Mouse (Mus musculus) midbrain, embryonic 10.5 days (tissue): Measurements from ENCODE around the gene Lamc2. TPM values are rescaled to one million over a fixed set of nuclear protein-coding genes. Genes with fewer than 3 reads are reported as not detected.

Source experiments
- DNase-seq: peaks from one replicate; pipeline ENCODE4 v3.0.0-alpha.2; 2017; ENCODE audit warnings: low spot score
- H3K27ac ChIP-seq: fragments of 300-500 bp; sonication (generic); replicated peaks from 2 replicates; pipeline ENCODE4 v1.5.1; 2016; ENCODE audit warnings: mild to moderate bottlenecking
- H3K27me3 ChIP-seq: fragments of 300-500 bp; sonication (generic); 2 replicates; pipeline ENCODE4 v1.6.1; 2016; ENCODE audit warnings: low read depth, mild to moderate bottlenecking; ENCODE audit not compliant: poor library complexity, severe bottlenecking
- H3K36me3 ChIP-seq: fragments of 300-500 bp; sonication (generic); 2 replicates; pipeline ENCODE4 v1.6.1; 2016; ENCODE audit warnings: mild to moderate bottlenecking, moderate library complexity
- H3K4me1 ChIP-seq: fragments of 300-500 bp; sonication (generic); 2 replicates; pipeline ENCODE4 v1.6.1; 2016
- H3K4me3 ChIP-seq: fragments of 300-500 bp; sonication (generic); 2 replicates; pipeline ENCODE4 v1.5.1; 2016; ENCODE audit warnings: mild to moderate bottlenecking, moderate library complexity
- H3K9me3 ChIP-seq: fragments of 300-500 bp; sonication (generic); replicated peaks from 2 replicates; pipeline ENCODE4 v1.6.1; 2016; ENCODE audit warnings: mild to moderate bottlenecking
- WGBS: fragments of 180-500 bp; shearing (Covaris S2); methylation state at CpG from one replicate; pipeline ENCODE4 v1.1.7; 2016; 5-methylcytosine and 5-hydroxymethylcytosine counted together
- polyA plus RNA-seq: library from polyadenylated mRNA; unstranded; fragments of >200 nt; fragmentation: Nextera tagmentation; extraction: Ambion mirVana; gene quantifications from 2 replicates; pipeline ENCODE4 v1.2.1, GENCODE M21; 2016

Gene Lamc2
- polyA plus RNA-seq, 1 experiment from 2014 or later: 1.1 TPM

DNA sequence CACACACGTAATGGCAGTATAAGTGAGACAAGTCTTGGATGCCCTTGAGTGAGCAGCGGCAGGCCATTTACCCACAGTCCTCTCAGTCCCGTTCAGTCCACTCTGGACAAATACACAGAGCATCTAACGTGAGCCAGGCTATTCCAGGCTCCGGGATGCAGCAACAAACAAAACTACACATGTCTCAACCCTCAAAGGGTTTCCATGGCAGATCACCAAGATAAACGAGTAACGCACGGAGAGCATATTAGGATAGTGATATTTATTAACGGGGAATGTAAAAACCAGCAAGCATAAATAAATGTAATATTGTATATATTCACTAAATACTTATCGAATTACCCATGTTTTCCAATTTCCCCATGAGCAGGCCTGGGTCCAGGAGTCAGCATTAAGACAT lies 15.2 kb downstream of the Lamc2 start:
- DNase-seq: no peak
- 89% methylated on average over 10 of the region's 10 CpGs for WGBS
- Histone ChIP-seq H3K36me3 (no peaks in the 10 kb centered on the region), H3K4me1 (peaks cover 11% of the 10 kb centered on the region), H3K27me3 (no peaks in the 10 kb centered on the region), H3K27ac (no peak overlapping the region), H3K9me3 (no peaks in the 10 kb centered on the region), H3K4me3 (no peak overlapping the region)

DNA sequence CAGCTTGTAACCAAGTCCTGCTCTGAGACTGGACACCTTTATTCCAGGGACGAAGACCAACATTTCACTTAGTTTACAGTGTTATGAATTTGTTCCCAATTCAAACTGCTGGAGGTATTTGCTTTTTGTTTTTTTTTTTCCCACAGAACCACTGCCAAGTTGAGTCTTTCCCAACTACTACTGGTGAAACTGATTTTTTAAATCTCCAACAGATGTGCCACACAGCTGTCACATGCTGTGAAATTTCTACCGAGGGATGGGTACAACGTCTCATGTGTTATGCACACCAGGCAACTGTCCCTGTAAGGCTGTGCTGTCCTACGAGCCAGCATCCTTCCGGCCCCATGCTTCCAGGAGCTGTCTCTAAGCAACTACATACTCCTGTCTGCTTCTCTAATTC lies 18.0 kb downstream of the Lamc2 start:
- no peak overlapping the region for H3K4me3 ChIP-seq
- no peaks in the 10 kb centered on the region for H3K27me3 ChIP-seq
- no peaks in the 10 kb centered on the region for H3K36me3 ChIP-seq
- H3K9me3 ChIP-seq: no peaks in the 10 kb centered on the region
- 85% methylated on average over 5 of the region's 5 CpGs for WGBS
- no peak for DNase-seq
- no peak overlapping the region for H3K27ac ChIP-seq
- peaks cover 11% of the 10 kb centered on the region for H3K4me1 ChIP-seq

DNA sequence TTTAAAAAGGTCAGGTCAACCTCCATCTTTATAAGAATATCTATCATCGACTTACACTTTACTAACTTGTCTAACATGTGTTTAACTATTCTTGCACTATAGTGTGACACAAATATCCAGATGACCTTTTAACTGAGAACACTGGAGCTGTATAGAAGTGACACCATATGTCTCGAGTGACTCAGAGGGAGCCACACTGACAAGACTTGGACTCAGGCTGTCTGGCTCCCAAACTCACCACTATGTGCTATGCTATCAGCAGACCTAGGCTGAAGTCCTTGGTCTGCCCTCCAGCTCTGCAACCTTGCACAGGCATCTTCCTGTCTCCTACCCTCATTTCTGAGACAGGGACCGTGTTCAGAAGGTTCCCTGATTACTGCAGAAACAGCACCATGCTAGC lies 22.4 kb downstream of the Lamc2 start:
- DNase-seq: no peak
- WGBS: 79% methylated on average over 3 of the region's 3 CpGs
- Histone ChIP-seq H3K4me3 (no peak overlapping the region), H3K27ac (no peak overlapping the region), H3K27me3 (no peaks in the 10 kb centered on the region), H3K4me1 (no peaks in the 10 kb centered on the region), H3K9me3 (no peaks in the 10 kb centered on the region), H3K36me3 (no peaks in the 10 kb centered on the region)

DNA sequence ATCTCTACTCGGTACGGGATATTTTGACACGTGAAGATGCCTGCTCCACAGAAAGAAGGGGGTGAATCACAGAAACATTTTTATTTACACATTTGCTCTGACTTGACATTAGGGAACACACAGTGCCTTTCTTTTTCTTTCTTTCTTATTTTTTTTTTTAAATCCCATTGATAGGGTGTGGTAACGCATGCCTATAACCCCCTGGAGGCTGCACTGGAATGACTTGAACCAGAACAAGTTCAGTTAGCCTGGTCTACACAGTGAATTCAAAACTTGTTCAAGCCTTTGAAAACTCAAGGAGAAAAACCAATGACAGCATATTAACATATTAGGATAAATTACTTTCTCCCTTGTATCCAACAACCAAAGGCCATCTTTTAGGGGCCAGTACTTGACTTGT lies 27.1 kb downstream of the Lamc2 start:
- WGBS: 97% methylated on average over 4 of the region's 4 CpGs

DNA sequence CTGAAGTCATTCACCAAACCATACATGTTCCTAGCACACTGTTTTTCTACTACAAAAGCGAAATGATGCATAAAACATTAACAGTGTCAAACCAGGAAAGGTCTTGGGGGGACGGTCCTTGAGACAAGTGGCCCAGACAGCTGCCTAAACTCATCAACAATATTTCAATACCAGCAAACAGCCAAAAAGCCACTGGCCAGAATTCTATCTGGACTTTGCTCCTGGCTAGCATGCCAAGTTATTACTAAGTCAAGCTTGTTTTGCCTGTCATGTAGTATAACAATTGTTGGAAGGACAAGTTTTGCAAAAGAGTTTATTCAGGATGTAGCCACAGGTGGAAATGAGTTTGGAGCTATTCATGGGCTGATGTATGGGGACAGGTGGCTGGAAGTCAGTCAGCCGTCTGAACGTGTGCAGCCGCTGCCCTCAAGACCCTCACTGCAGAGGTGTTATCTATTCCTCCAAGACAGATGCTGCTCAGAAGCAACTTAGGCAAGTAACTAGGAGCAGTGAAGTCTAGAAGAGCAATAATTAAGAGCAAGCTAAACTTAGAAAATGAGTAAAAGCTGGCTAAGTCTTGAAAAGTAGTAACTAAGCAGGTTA lies 29.1 kb downstream of the Lamc2 start:
- no peak overlapping the region for H3K4me3 ChIP-seq
- H3K4me1 ChIP-seq: no peaks in the 10 kb centered on the region
- H3K27ac ChIP-seq: no peak overlapping the region
- no peaks in the 10 kb centered on the region for H3K27me3 ChIP-seq
- H3K36me3 ChIP-seq: no peaks in the 10 kb centered on the region
- no peaks in the 10 kb centered on the region for H3K9me3 ChIP-seq
- WGBS: 89% methylated on average over 5 of the region's 5 CpGs
- no peak for DNase-seq

More for the DNA sequence above, 27.1 kb downstream of the Lamc2 start:
- Histone ChIP-seq H3K27me3 (no peaks in the 10 kb centered on the region), H3K9me3 (no peaks in the 10 kb centered on the region), H3K4me1 (no peaks in the 10 kb centered on the region), H3K27ac (no peak overlapping the region), H3K4me3 (no peak overlapping the region), H3K36me3 (no peaks in the 10 kb centered on the region)
- no peak for DNase-seq

DNA sequence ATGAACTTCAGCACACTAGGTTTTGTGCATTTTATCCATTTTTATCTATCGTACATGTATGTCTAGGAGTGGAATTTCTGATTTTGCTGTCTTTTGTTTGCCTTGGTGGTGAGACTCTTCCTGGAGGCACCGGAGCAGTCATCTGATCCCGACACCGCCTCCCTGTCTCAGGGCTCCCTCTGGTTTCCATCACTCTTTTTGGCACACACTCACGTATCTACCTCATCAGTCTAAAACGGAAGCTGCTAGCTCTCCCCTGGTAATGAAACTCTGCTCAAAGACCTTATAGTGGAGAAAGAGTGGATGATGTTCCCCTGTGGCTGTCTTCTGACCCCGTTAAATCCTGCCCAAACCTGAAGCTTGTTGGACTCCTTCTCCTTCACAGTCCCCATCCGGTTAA lies 30.9 kb downstream of the Lamc2 start:
- 92% methylated on average over 8 of the region's 8 CpGs for WGBS
- H3K36me3 ChIP-seq: no peaks in the 10 kb centered on the region
- peaks cover 7% of the 10 kb centered on the region for H3K4me1 ChIP-seq

DNA sequence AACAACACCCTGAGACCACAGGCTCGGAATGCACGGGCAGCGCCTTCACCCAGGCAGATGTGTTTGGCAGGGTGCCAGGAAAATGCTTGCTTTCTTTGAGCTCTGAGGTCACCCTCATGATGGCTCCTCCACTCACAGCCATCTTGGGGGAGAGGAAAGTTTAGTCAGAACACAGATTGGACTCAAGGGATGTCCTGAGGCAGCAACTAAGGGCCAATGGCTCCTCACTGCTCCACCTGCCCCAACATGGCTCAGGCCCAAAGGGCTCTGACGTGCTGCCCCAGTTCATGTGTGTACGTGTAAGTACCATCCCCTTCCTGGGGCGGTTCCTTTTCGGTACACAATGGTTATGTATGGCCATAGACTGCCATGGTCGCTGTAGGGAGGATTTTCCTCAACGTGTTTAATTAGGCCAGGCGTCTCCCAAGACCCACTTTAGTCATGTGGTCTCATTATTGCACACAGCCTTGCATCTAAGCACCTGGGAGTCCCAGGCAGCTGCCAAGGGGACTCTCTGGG lies 32.6 kb downstream of the Lamc2 start:
- no peaks in the 10 kb centered on the region for H3K36me3 ChIP-seq
- no peak overlapping the region for H3K4me3 ChIP-seq
- H3K9me3 ChIP-seq: no peaks in the 10 kb centered on the region
- WGBS: 90% methylated on average over 10 of the region's 10 CpGs
- H3K27me3 ChIP-seq: no peaks in the 10 kb centered on the region
- DNase-seq: no peak
- H3K27ac ChIP-seq: no peak overlapping the region
- H3K4me1 ChIP-seq: peaks cover 9% of the 10 kb centered on the region

More for the DNA sequence above, 30.9 kb downstream of the Lamc2 start:
- Histone ChIP-seq H3K4me3 (no peak overlapping the region), H3K27ac (no peak overlapping the region), H3K9me3 (no peaks in the 10 kb centered on the region), H3K27me3 (no peaks in the 10 kb centered on the region)
- DNase-seq: no peak

DNA sequence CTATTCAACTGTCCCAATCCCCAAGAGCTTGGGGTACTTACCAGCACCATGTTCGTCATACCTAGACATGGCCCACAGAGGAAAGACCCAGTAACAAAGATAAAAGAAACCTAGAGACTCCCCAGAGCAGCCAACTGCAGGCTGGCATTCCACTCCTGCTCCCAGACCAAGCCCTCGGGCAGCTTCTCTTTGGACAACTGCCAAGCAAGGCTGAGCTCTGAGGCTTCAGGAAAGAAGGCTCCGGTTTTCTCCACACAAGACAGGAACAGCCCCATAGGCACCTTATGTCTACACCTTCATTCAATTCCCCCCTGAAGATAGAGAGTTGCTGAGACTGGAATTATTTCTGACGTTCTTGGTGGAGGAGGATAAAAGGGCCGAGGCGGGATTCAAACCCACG lies 33.7 kb downstream of the Lamc2 start:
- no peaks in the 10 kb centered on the region for H3K27me3 ChIP-seq
- no peaks in the 10 kb centered on the region for H3K9me3 ChIP-seq
- peaks cover 9% of the 10 kb centered on the region for H3K4me1 ChIP-seq
- H3K4me3 ChIP-seq: no peak overlapping the region
- no peaks in the 10 kb centered on the region for H3K36me3 ChIP-seq
- WGBS: 95% methylated on average over 7 of the region's 7 CpGs
- no peak overlapping the region for H3K27ac ChIP-seq
- DNase-seq: no peak

DNA sequence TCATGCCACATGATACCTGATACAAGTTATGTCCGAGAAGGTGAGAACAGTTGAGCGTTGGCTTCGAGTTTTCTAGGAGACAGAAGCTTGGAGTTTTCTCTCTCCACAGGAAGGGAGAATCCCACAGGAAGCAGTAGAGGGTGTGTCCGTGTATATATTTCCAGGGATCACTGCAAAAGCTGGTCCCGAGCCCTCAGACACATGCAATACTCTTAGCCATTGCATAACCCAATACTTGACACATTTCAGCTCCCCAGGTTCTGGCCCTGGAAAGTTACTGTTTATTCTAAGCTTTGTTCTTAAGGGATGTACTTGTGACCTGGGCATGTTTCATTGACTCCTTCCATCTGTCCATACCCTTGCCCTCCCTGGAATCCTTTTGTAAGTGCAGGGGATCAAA lies 40.5 kb downstream of the Lamc2 start:
- Histone ChIP-seq H3K27ac (no peak overlapping the region), H3K27me3 (no peaks in the 10 kb centered on the region), H3K36me3 (no peaks in the 10 kb centered on the region), H3K9me3 (no peaks in the 10 kb centered on the region), H3K4me1 (peaks cover 15% of the 10 kb centered on the region), H3K4me3 (no peak overlapping the region)
- DNase-seq: no peak
- 91% methylated on average over 5 of the region's 5 CpGs for WGBS

DNA sequence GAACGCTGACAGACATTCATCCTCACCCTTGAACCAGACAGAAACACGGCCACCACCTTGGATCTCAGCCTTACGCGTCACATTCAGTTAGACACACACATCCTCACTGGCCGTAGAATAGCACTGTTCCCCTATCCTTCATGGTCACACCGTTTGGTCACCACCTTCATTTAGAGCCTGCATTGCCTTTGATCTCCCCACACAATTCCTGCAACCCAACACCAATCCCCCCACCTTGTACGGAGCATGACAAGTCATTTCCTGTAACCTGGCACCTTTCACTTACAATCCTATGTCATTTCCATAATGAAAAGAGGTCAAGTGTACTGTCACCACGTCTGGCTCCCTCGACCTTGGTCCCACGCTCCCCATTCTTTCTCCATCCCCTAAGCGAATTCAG lies 42.2 kb downstream of the Lamc2 start:
- WGBS: 90% methylated on average over 11 of the region's 11 CpGs
- Histone ChIP-seq H3K27me3 (no peaks in the 10 kb centered on the region), H3K4me1 (peaks cover 12% of the 10 kb centered on the region), H3K4me3 (no peak overlapping the region), H3K9me3 (no peaks in the 10 kb centered on the region), H3K36me3 (no peaks in the 10 kb centered on the region), H3K27ac (0 out of 2 replicates have a peak overlapping the region, but pooled peaks have one; percentile 23)
- DNase-seq: no peak

DNA sequence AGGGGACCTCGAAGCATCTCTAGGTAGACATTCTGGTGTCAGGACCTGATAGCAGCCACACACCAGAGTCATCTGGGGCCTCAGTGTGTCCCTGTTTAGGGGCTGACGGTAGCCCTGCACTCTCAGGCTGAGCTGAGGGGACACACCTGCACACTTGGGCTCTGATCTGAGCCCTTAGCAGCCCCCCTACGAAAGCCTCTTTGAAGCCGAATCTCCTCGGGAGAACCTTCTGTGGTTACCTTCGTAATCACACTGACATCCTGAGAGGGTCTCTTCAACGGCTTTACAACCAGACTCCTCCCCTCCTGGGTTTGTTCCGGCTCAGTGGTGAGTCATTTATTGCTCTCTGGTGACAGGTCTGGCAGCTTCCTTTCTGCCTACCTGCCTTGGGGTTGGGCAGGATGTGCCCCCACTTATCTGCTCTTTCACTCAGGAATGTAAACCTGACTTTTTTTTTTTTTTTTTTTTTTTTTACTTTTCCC lies 45.5 kb downstream of the Lamc2 start:
- DNase-seq: no peak
- Histone ChIP-seq H3K27me3 (no peaks in the 10 kb centered on the region), H3K9me3 (no peaks in the 10 kb centered on the region), H3K36me3 (no peaks in the 10 kb centered on the region), H3K27ac (no peak overlapping the region), H3K4me3 (no peak overlapping the region), H3K4me1 (peaks cover 7% of the 10 kb centered on the region; the same call in 1 of the 2 replicates)
- WGBS: 50% methylated on average over 8 of the region's 8 CpGs

DNA sequence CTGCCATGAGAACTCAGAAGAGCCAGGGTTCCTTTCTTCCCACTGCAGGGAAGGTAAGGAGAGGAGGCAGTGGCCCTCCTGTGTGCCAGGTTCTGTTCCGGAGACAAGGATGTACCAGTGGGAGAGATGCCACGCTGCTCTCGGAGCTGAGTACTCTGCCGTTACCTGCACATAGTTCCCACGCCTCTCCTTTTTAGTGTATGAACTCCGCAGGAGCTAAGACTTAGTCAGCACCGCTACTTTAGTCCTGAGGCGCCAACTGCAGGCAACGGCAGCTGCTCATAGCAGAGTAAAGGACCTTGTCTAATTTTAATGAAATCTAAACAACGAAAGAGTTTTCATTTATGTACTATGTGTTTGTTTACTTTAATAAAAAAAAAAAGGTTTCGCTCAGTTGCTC lies 46.0 kb downstream of the Lamc2 start:
- Histone ChIP-seq H3K4me3 (no peak overlapping the region), H3K27me3 (no peaks in the 10 kb centered on the region), H3K27ac (no peak overlapping the region), H3K4me1 (peaks cover 7% of the 10 kb centered on the region; the same call in 1 of the 2 replicates), H3K36me3 (no peaks in the 10 kb centered on the region), H3K9me3 (no peaks in the 10 kb centered on the region)
- WGBS: 86% methylated on average over 11 of the region's 11 CpGs
- no peak for DNase-seq

DNA sequence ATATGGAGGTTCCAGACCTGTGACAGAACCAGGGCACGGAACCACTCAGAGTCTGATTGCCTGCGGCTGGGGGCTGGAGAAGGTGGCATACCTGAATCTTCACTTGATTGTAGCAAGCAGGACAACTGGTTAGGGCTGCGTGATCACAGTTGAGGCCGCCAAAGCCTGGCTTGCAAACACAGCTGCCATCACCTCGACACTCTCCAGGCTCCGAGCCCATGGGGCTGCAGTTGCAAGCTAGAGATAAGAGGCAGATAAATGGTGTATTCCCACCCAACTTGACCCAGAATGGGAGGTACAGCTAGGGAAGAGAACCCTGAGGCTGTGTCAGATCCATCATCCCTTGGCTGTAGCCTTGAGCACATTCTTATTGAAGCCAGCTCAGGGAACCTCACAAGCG lies 46.6 kb downstream of the Lamc2 start:
- Histone ChIP-seq H3K27ac (no peak overlapping the region), H3K36me3 (no peaks in the 10 kb centered on the region), H3K4me3 (no peak overlapping the region), H3K27me3 (no peaks in the 10 kb centered on the region), H3K9me3 (no peaks in the 10 kb centered on the region), H3K4me1 (peaks cover 12% of the 10 kb centered on the region)
- 88% methylated on average over 7 of the region's 7 CpGs for WGBS
- DNase-seq: no peak
